Mouse (Mus musculus) adrenal gland, adult 2 months (tissue): ENCODE results near the gene Tpk1. TPM values are rescaled to one million over a fixed set of nuclear protein-coding genes. Genes with fewer than 3 reads are reported as not detected.

Experiments used
- DNase-seq: peaks from one replicate; pipeline ENCODE4 v3.0.0; 2021
- polyA plus RNA-seq: library from polyadenylated mRNA; depleted of rRNA; stranded (reverse); fragments of >200 nt; gene quantifications from 2 replicates; pipeline ENCODE4 v1.2.3, GENCODE M21; 2012
- total RNA-seq, 2 experiments: library from RNA; stranded (reverse); gene quantifications; 2 replicates each; pipeline ENCODE4 v1.2.3; 2021

Gene Tpk1
- total and polyA plus RNA-seq, 3 experiments: 2.3 to 23.1 (median 8.4) TPM

GRCm38 (mm10) chr6:43435987-43436541, 230.0 kb downstream of the Tpk1 start:
- DNase-seq: no peak

GRCm38 (mm10) chr6:43434365-43434764, 231.7 kb downstream of the Tpk1 start:
- DNase-seq: no peak

GRCm38 (mm10) chr6:43424978-43425377, 241.1 kb downstream of the Tpk1 start:
- DNase-seq: no peak

- no peak for DNase-seq
These were observed 245.6 kb downstream of the Tpk1 start for GRCm38 (mm10) chr6:43420358-43420979.

- DNase-seq: no peak
These were observed 257.1 kb downstream of the Tpk1 start for GRCm38 (mm10) chr6:43408949-43409348.

- peak; percentile 21 for DNase-seq
These were observed 263.0 kb downstream of the Tpk1 start for GRCm38 (mm10) chr6:43403076-43403475.

- DNase-seq: no peak
These were observed 263.7 kb downstream of the Tpk1 start for GRCm38 (mm10) chr6:43402219-43402997.

- DNase-seq: no peak
These were observed 269.7 kb downstream of the Tpk1 start for GRCm38 (mm10) chr6:43396426-43396825.

GRCm38 (mm10) chr6:43395538-43395937, 270.5 kb downstream of the Tpk1 start:
- peak; percentile 16 for DNase-seq

- no peak for DNase-seq
These were observed 274.7 kb downstream of the Tpk1 start for GRCm38 (mm10) chr6:43391358-43391757.

GRCm38 (mm10) chr6:43387273-43387672, 278.8 kb downstream of the Tpk1 start:
- no peak for DNase-seq

- no peak for DNase-seq
These were observed 281.2 kb downstream of the Tpk1 start for GRCm38 (mm10) chr6:43384841-43385240.

GRCm38 (mm10) chr6:43384304-43384703, 281.8 kb downstream of the Tpk1 start:
- DNase-seq: no peak

GRCm38 (mm10) chr6:43382750-43383149, 283.3 kb downstream of the Tpk1 start:
- no peak for DNase-seq

- no peak for DNase-seq
These were observed 283.8 kb downstream of the Tpk1 start for GRCm38 (mm10) chr6:43382284-43382683.

- no peak for DNase-seq
These were observed 292.9 kb downstream of the Tpk1 start for GRCm38 (mm10) chr6:43373206-43373605.

GRCm38 (mm10) chr6:43367434-43367945, 298.6 kb downstream of the Tpk1 start:
- no peak for DNase-seq

- no peak for DNase-seq
These were observed 299.1 kb downstream of the Tpk1 start for GRCm38 (mm10) chr6:43366952-43367351.

- no peak for DNase-seq
These were observed 302.2 kb downstream of the Tpk1 start for GRCm38 (mm10) chr6:43363917-43364316.

- no peak for DNase-seq
These were observed 302.7 kb downstream of the Tpk1 start for GRCm38 (mm10) chr6:43363291-43363820.

GRCm38 (mm10) chr6:43361248-43361647, 304.8 kb downstream of the Tpk1 start:
- no peak for DNase-seq

- no peak for DNase-seq
These were observed 305.9 kb downstream of the Tpk1 start for GRCm38 (mm10) chr6:43360214-43360613.
